Mouse (Mus musculus): ENCODE measurements around the gene Spock1. TPM values are rescaled to one million over a fixed set of nuclear protein-coding genes. Genes with fewer than 3 reads are reported as not detected.
"Not testable (repeated sequence)": the region's sequence is repeated elsewhere in the genome, so short reads cannot be mapped to it uniquely, and the experiment has no call there.

The Spock1 gene
- polyA plus RNA-seq, 1 experiment from 2014 or later, result not detected

GRCm38 (mm10) chr13:57623909-57624481 is 284.1 kb downstream of the Spock1 start:
- no peaks in the 10 kb centered on the region for H3K79me2 ChIP-seq (ENCODE audit: inconsistent target)
- H3K27ac ChIP-seq, result no peak overlapping the region
- 77% methylated on average over 7 of the region's 7 CpGs for WGBS (ENCODE audit: missing documents)

DNA sequence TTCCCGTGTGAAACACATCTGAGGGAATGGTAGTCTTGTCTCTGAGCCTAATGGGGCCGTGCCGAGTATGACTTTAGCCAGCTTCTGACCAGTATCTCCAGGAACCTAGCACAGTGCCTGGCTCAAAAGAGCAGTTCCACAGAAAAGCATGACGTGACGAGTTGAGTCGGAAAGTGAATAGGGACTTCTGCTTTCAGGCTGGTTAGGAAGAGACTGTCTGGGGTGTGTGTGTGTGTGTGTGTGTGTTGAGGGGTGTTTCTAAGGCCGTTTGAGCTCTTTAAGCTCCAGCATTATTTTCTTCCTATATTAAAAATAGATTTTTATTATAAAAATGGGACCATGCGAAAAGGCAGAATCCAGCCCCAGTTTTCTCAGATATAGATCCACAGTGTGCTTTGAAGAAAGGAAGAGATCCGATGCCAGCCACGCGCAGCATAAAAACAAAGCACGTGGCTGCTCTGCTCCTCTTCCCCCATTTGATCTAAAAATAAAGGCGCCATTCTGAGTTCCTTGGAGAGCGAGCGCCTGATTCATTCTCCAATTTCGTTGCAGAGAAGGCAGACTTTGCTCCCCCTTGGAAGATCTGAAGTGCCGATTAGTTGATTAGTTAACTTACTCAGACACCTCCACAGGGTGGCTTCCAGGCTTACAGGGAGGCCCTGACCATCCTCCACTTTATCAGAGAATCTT is 288.9 kb downstream of the Spock1 start:
- H3K4me3 ChIP-seq (ENCODE audit: inconsistent target), result no peak overlapping the region
- no peak overlapping the region for H3K27ac ChIP-seq
- H3K79me2 ChIP-seq (ENCODE audit: inconsistent target), result no peaks in the 10 kb centered on the region
- H3K36me3 ChIP-seq (ENCODE audit: inconsistent target), result no peaks in the 10 kb centered on the region
- WGBS (ENCODE audit: missing documents), result 83% methylated on average over 14 of the region's 17 CpGs

More at GRCm38 (mm10) chr13:57623909-57624481, 284.1 kb downstream of the Spock1 start:
- no peaks in the 10 kb centered on the region for H3K36me3 ChIP-seq (ENCODE audit: inconsistent target)
- H3K4me3 ChIP-seq (ENCODE audit: inconsistent target), result no peak overlapping the region

- WGBS (ENCODE audit: missing documents), result 91% methylated on average over 11 of the region's 11 CpGs
- Histone ChIP-seq H3K4me3 (ENCODE audit: inconsistent target) (no peak overlapping the region), H3K79me2 (ENCODE audit: inconsistent target) (no peaks in the 10 kb centered on the region)
Observed at GRCm38 (mm10) chr13:57611326-57612171, 296.6 kb downstream of the Spock1 start.

GRCm38 (mm10) chr13:57609946-57610345 is 298.2 kb downstream of the Spock1 start:
- no peaks in the 10 kb centered on the region for H3K79me2 ChIP-seq (ENCODE audit: inconsistent target)
- no peak overlapping the region for H3K27ac ChIP-seq
- H3K36me3 ChIP-seq (ENCODE audit: inconsistent target), result no peaks in the 10 kb centered on the region
- WGBS (ENCODE audit: missing documents), result 79% methylated on average over 7 of the region's 7 CpGs
- H3K4me3 ChIP-seq (ENCODE audit: inconsistent target), result no peak overlapping the region

More at GRCm38 (mm10) chr13:57611326-57612171, 296.6 kb downstream of the Spock1 start:
- H3K36me3 ChIP-seq (ENCODE audit: inconsistent target), result no peaks in the 10 kb centered on the region
- no peak overlapping the region for H3K27ac ChIP-seq

GRCm38 (mm10) chr13:57604437-57604836 is 303.7 kb downstream of the Spock1 start:
- no peaks in the 10 kb centered on the region for H3K79me2 ChIP-seq (ENCODE audit: inconsistent target)
- no peaks in the 10 kb centered on the region for H3K36me3 ChIP-seq (ENCODE audit: inconsistent target)
- H3K4me3 ChIP-seq (ENCODE audit: inconsistent target), result no peak overlapping the region
- H3K27ac ChIP-seq, result no peak overlapping the region
- 75% methylated on average over 3 of the region's 3 CpGs for WGBS (ENCODE audit: missing documents)

GRCm38 (mm10) chr13:57603226-57603625 is 304.9 kb downstream of the Spock1 start:
- Histone ChIP-seq H3K27ac (no peak overlapping the region), H3K4me3 (ENCODE audit: inconsistent target) (no peak overlapping the region), H3K79me2 (ENCODE audit: inconsistent target) (no peaks in the 10 kb centered on the region), H3K36me3 (ENCODE audit: inconsistent target) (no peaks in the 10 kb centered on the region)
- WGBS (ENCODE audit: missing documents), result 93% methylated on average over 8 of the region's 8 CpGs

GRCm38 (mm10) chr13:57595761-57596051 is 312.4 kb downstream of the Spock1 start:
- H3K27ac ChIP-seq, result no peak overlapping the region
- H3K4me3 ChIP-seq (ENCODE audit: inconsistent target), result no peak overlapping the region
- no peaks in the 10 kb centered on the region for H3K36me3 ChIP-seq (ENCODE audit: inconsistent target)
- WGBS (ENCODE audit: missing documents), result 95% methylated on average over 6 of the region's 6 CpGs
- no peaks in the 10 kb centered on the region for H3K79me2 ChIP-seq (ENCODE audit: inconsistent target)

- WGBS (ENCODE audit: missing documents), result 81% methylated on average over 15 of the region's 15 CpGs
- Histone ChIP-seq H3K36me3 (ENCODE audit: inconsistent target) (no peaks in the 10 kb centered on the region), H3K79me2 (ENCODE audit: inconsistent target) (no peaks in the 10 kb centered on the region), H3K27ac (no peak overlapping the region), H3K4me3 (ENCODE audit: inconsistent target) (no peak overlapping the region)
Observed at GRCm38 (mm10) chr13:57595032-57595760, 312.9 kb downstream of the Spock1 start.

DNA sequence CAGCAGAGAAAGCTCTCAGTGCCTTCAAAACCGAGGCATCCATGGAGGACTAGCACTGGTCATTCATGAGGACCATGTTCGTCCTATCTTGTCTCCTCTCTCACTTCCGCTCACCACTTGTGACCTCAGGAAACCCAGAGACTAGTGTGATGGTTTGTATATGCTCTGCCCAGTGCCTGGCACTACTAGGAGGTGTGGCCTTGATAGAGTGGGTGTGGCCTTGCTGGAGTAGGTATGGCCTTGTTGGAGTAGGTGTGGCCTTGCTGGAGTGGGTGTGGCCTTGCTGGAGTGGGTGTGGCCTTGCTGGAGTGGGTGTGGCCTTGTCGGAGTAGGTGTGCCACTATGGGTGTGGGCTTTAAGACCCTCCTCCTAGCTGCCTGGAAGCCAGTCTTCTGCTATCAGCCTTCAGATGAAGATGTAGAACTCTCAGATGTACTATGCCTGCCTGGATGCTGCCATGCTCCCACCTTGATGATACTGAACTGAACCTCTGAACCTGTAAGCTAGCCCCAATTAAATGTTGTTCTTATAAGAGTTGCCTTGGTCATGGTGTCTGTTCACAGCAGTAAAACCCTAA is 318.7 kb downstream of the Spock1 start:
- not testable (repeated sequence) for H3K4me3 ChIP-seq (ENCODE audit: inconsistent target); H3K27ac ChIP-seq; H3K36me3 ChIP-seq (ENCODE audit: inconsistent target); H3K79me2 ChIP-seq (ENCODE audit: inconsistent target)
- WGBS (ENCODE audit: missing documents), result 91% methylated on average over 4 of the region's 4 CpGs

DNA sequence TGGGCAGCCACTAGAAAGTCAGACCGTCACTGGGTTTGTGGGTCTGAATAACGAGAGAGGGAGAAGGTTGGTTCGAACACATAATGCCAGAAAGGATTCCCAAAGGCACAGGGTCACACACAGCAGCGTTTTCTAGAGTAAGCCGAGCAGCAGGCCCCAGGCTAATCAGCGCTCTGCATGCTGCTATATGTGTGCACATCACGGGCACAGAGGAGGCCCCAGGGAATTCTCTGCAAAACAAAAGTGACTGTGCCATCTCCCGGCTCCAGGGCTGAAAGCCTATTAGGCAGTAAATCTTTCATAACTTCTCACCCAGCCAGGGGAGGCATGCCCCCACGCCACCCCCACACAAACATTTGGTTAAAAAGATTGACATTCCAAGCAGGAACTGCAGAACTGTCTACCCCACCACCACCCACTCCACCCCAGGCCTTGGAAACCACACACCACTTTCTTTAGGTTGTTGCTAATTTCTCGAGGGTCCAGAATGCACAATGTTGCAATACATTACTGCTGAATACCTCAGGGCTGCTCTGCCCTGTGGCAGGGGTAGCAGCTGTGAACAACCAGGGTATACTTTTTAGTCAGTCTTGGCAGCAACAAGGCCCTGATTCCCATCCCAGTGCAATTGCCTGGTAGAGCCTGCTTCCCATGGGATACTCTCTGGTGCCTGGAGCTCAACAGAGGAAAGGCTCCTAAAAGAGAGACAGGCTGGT is 319.4 kb downstream of the Spock1 start:
- no peak overlapping the region for H3K27ac ChIP-seq
- WGBS (ENCODE audit: missing documents), result 64% methylated on average over 10 of the region's 10 CpGs
- H3K4me3 ChIP-seq (ENCODE audit: inconsistent target), result no peak overlapping the region
- H3K79me2 ChIP-seq (ENCODE audit: inconsistent target), result no peaks in the 10 kb centered on the region
- no peaks in the 10 kb centered on the region for H3K36me3 ChIP-seq (ENCODE audit: inconsistent target)

DNA sequence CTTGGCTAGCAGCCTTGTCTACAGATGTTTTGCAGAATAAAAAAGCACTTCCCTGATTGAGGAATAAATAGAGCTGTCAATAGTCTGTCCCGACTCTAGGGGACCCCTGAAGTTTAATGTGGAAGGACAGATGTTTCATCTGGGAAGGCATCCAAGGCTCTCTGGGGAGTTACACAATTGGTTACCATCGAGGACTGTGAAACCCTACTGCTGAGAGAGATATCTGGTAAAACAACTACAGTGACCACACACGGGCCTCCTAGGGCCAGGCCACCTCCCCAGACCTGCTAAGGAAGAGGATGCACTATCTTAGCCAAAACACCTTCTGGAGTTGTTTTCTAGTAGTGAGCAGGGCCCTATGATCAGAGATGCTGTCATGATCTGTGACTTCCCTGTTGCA is 323.0 kb downstream of the Spock1 start:
- no peak overlapping the region for H3K4me3 ChIP-seq (ENCODE audit: inconsistent target)
- H3K79me2 ChIP-seq (ENCODE audit: inconsistent target), result no peaks in the 10 kb centered on the region
- 66% methylated on average over 3 of the region's 3 CpGs for WGBS (ENCODE audit: missing documents)
- H3K27ac ChIP-seq, result no peak overlapping the region
- no peaks in the 10 kb centered on the region for H3K36me3 ChIP-seq (ENCODE audit: inconsistent target)

- WGBS (ENCODE audit: missing documents), result 81% methylated on average over 9 of the region's 12 CpGs
- Histone ChIP-seq H3K36me3 (ENCODE audit: inconsistent target) (no peaks in the 10 kb centered on the region), H3K79me2 (ENCODE audit: inconsistent target) (no peaks in the 10 kb centered on the region), H3K4me3 (ENCODE audit: inconsistent target) (no peak overlapping the region), H3K27ac (no peak overlapping the region)
Observed at GRCm38 (mm10) chr13:57582314-57582976, 325.7 kb downstream of the Spock1 start.

GRCm38 (mm10) chr13:57577541-57578244 is 330.4 kb downstream of the Spock1 start:
- Histone ChIP-seq H3K27ac (no peak overlapping the region), H3K4me3 (ENCODE audit: inconsistent target) (no peak overlapping the region), H3K79me2 (ENCODE audit: inconsistent target) (no peaks in the 10 kb centered on the region), H3K36me3 (ENCODE audit: inconsistent target) (no peaks in the 10 kb centered on the region)
- WGBS (ENCODE audit: missing documents), result 91% methylated on average over 5 of the region's 5 CpGs
